In the genomic region with DNA sequence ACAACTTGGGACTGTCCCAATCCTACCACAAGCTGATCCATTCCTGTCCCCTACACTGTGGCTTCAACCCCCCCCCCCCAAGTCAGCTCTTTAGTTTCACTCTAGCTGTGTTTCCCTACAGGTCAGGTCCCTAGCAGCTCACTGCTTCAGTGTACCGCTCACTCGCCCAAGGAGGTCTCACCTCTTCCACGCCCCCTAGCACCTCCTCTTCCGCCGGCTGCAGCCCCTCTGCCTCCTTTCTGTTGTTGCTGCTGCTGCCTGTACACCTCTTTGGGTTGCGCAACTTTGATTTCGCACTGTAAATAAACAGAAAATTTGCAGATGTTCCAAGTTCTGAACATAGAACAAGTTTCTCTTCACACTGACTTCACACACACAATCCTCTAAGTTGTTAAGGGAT, we compare ENCODE assay signal across 8 mouse cellular contexts. TPM values are rescaled to one million over a fixed set of nuclear protein-coding genes. Genes with fewer than 3 reads are reported as not detected.
DNase-seq lines count a peak whose midpoint lies in the region; TF ChIP-seq lines count a peak whose summit lies in the region.

No protein-coding gene starts in this region.

- peaks cover 34% of the 10 kb centered on the region for H3K36me3 ChIP-seq in heart, adult 2 months (ENCODE audit: control insufficient read depth, insufficient read depth, low read length)
- peaks cover 61% of the 10 kb centered on the region for H3K36me3 ChIP-seq in midbrain, embryonic 10.5 days

- H3K4me3 ChIP-seq in heart, adult 2 months, result peak overlapping the region; percentile 98
- peak overlapping the region; percentile 97 for H3K4me3 ChIP-seq in midbrain, embryonic 10.5 days

- intact Hi-C loops in heart, adult 2 months (cut with DNase I), result loop anchor here (5.0 kb wide), 2 partner anchors 109 to 461 kb away; no protein-coding TSS in a partner anchor
- intact Hi-C loops in heart, postnatal 14 days (cut with DNase I), result loop anchor here (10.0 kb wide), 1 partner anchor 792 kb away; no protein-coding TSS in a partner anchor

- no peaks in the 10 kb centered on the region for H3K9me3 ChIP-seq in midbrain, embryonic 10.5 days (replicated peaks)

- WGBS in heart, adult 2 months, result 18% methylated on average over 7 of the region's 7 CpGs
- 42% methylated on average over 7 of the region's 7 CpGs for WGBS in midbrain, embryonic 10.5 days

- 0 out of 2 replicates have a peak overlapping the region, but pooled peaks have one; percentile 2 for H3K27ac ChIP-seq in heart, adult 2 months
- H3K27ac ChIP-seq in midbrain, embryonic 10.5 days (replicated peaks), result no peak overlapping the region

- DNase-seq in heart, adult 2 months, result no peak
- no peak for DNase-seq in heart, postnatal 14 days
- DNase-seq in adipocyte (ENCODE audit: low spot score), result peak; percentile 47
- peak; percentile 70 for DNase-seq in induced T-regulatory cell, adult 2 months (ENCODE audit: low read depth)
- no peak for DNase-seq in midbrain, embryonic 10.5 days (ENCODE audit: low spot score)
- no peak for DNase-seq in ovary, postnatal 14 days (ENCODE audit: low spot score)
- DNase-seq in right cerebral cortex, adult 2 months (ENCODE audit: low spot score in 2 of 2), result no peak
- DNase-seq in cerebellum, adult 8-10 months, result no peak

- peak overlapping the region; percentile 40; the same call in 1 of the 2 replicates for H3K9ac ChIP-seq in heart, adult 2 months (ENCODE audit: low read depth, low read length)

- TF ChIP-seq EP300 in heart, adult 2 months (IDR thresholded peaks at IDR 0.05; ENCODE audit: insufficient read depth, low read depth, low read length), result no peak

- no peaks in the 10 kb centered on the region for H3K27me3 ChIP-seq in heart, adult 2 months (ENCODE audit: control insufficient read depth, insufficient read depth, low read length)
- no peaks in the 10 kb centered on the region for H3K27me3 ChIP-seq in midbrain, embryonic 10.5 days (ENCODE audit: low read depth, poor library complexity, severe bottlenecking)

- H3K4me1 ChIP-seq in heart, adult 2 months (ENCODE audit: control insufficient read depth, insufficient read depth, low read length), result peaks cover 2% of the 10 kb centered on the region
- H3K4me1 ChIP-seq in midbrain, embryonic 10.5 days, result peaks cover 38% of the 10 kb centered on the region

- peaks cover 5% of the 10 kb centered on the region for H3K79me2 ChIP-seq in heart, adult 2 months (replicated peaks; ENCODE audit: control insufficient read depth, insufficient read depth, low read length)

- no peak for TF ChIP-seq POLR2A in heart, adult 2 months (IDR thresholded peaks at IDR 0.05; ENCODE audit: insufficient read depth, low read depth, low read length)

- TF ChIP-seq CTCF in heart, adult 2 months (IDR thresholded peaks at IDR 0.05), result no peak

RNA-seq across cellular contexts. Expression of a gene that starts 2.8 kb away (rescaled TPM):
- total RNA-seq in heart, adult 2 months (2021), result 10 to 100 TPM; 57.1 to 57.3 TPM
- polyA plus RNA-seq in heart, adult 2 months (2012; rRNA removed), result 44.1 and 69.7 TPM in 2 replicates
- total RNA-seq in heart, postnatal 14 days (2021), result 10 to 100 TPM; 60.9 to 70.1 TPM
- 234 and 244 TPM in 2 replicates for polyA plus RNA-seq in midbrain, embryonic 10.5 days (2016; fragmentation: Nextera tagmentation; extraction: Ambion mirVana)

RNA-seq across cellular contexts. Expression of a gene that starts 3.1 kb away (rescaled TPM):
- total RNA-seq in heart, adult 2 months (2021), result 1 to 10 TPM; 8.4 to 8.8 TPM
- 12.6 and 13.3 TPM in 2 replicates for polyA plus RNA-seq in heart, adult 2 months (2012; rRNA removed)
- 1 to 10 TPM; 9.2 to 9.5 TPM for total RNA-seq in heart, postnatal 14 days (2021)
- polyA plus RNA-seq in midbrain, embryonic 10.5 days (2016; fragmentation: Nextera tagmentation; extraction: Ambion mirVana), result 54.6 and 60.4 TPM in 2 replicates

RNA-seq across cellular contexts. Expression of a gene that starts 57.8 kb away (rescaled TPM):
- 1 to 10 TPM; 1.1 to 1.2 TPM for total RNA-seq in heart, adult 2 months (2021)
- polyA plus RNA-seq in heart, adult 2 months (2012; rRNA removed), result 0.84 TPM in 1 of 2 replicates, not detected in the other
- total RNA-seq in heart, postnatal 14 days (2021), result 1 to 10 TPM in 1 of 2 experiments, under 1 TPM in 1; 0.50 to 1.5 TPM
- 1.8 and 2.4 TPM in 2 replicates for polyA plus RNA-seq in midbrain, embryonic 10.5 days (2016; fragmentation: Nextera tagmentation; extraction: Ambion mirVana)

RNA-seq across cellular contexts. Expression of a gene that starts 57.9 kb away (rescaled TPM):
- total RNA-seq in heart, adult 2 months (2021), result 10 to 100 TPM; 83.0 to 90.3 TPM
- 10.2 and 14.3 TPM in 2 replicates for polyA plus RNA-seq in heart, adult 2 months (2012; rRNA removed)
- 100 to 1,000 TPM in 1 of 2 experiments, 10 to 100 TPM in 1; 93.8 to 101 TPM for total RNA-seq in heart, postnatal 14 days (2021)
- polyA plus RNA-seq in midbrain, embryonic 10.5 days (2016; fragmentation: Nextera tagmentation; extraction: Ambion mirVana), result 207 and 256 TPM in 2 replicates

Comparison
In these comparisons a context has a peak if more than half of its experiments do, and no peak if none do; other contexts are left out.
1. DNase-seq: peak in adipocyte (single experiment) and induced T-regulatory cell, adult 2 months (single experiment); none in heart, adult 2 months (0 of 2), heart, postnatal 14 days (0 of 2), midbrain, embryonic 10.5 days (single experiment), ovary, postnatal 14 days (single experiment), right cerebral cortex, adult 2 months (0 of 2) and cerebellum, adult 8-10 months (single experiment).